Comparison of ENCODE assay signal across 8 mouse cellular contexts in genomic region chr1:151571838-151572578, GRCm38 (mm10). TPM values are rescaled to one million over a fixed set of nuclear protein-coding genes. Genes with fewer than 3 reads are reported as not detected.
DNase-seq lines count a peak whose midpoint lies in the region; ATAC-seq and TF ChIP-seq lines count a peak whose summit lies in the region.

No protein-coding gene starts in this region.

- no peak for TF ChIP-seq CTCF in gastrocnemius, adult 2 months (IDR thresholded peaks at IDR 0.05)
- no peak for TF ChIP-seq CTCF in MEL (IDR thresholded peaks at IDR 0.05 in 2 of 3, conservative IDR thresholded peaks at IDR 0.05 in 1 of 3; ENCODE audit: control insufficient read depth in 1 of 3, insufficient read depth in 1 of 3, low read depth in 2 of 3, low read length in 3 of 3, poor library complexity in 1 of 3, severe bottlenecking in 1 of 3)

- peak; percentile 7 to 16; a peak in 1 of 4 replicates for TF ChIP-seq EP300 in MEL (IDR thresholded peaks at IDR 0.05; ENCODE audit: low read depth in 1 of 2, low read length in 2 of 2)

- 21% methylated on average over 10 of the region's 10 CpGs for WGBS in hindbrain, embryonic 10.5 days

- DNase-seq in gastrocnemius, adult 2 months = no peak
- DNase-seq in gastrocnemius, postnatal 25 days = no peak
- DNase-seq in MEL (ENCODE audit: low read depth, low spot score) = peak; percentile 80
- DNase-seq in hindbrain, embryonic 10.5 days (ENCODE audit: low spot score) = no peak
- DNase-seq in layer of hippocampus, postnatal 14 days (ENCODE audit: low spot score in 2 of 2) = no peak
- no peak for DNase-seq in layer of hippocampus, postnatal 25 days (ENCODE audit: extremely low spot score in 1 of 2, low spot score in 1 of 2)

- H3K79me2 ChIP-seq in MEL (ENCODE audit: control insufficient read depth, insufficient read depth, low read length, poor library complexity) = peaks cover 4% of the 10 kb centered on the region

- peak overlapping the region; percentile 86 for H3K9ac ChIP-seq in MEL (ENCODE audit: control insufficient read depth, low read depth, low read length, poor library complexity, severe bottlenecking)

- peak; percentile 10; the same call in 1 of the 2 replicates for ATAC-seq in megakaryocyte-erythroid progenitor cell, adult 5-6 weeks (replicated peaks; ENCODE audit: low FRiP score, low TSS enrichment, poor library complexity, severe bottlenecking)
- no peak for ATAC-seq in frontal cortex, adult (ENCODE audit: low TSS enrichment)

- H3K27ac ChIP-seq in gastrocnemius, adult 2 months = peak overlapping the region; percentile 89
- peak overlapping the region; percentile 96 for H3K27ac ChIP-seq in MEL (ENCODE audit: control insufficient read depth, low read depth, low read length)
- H3K27ac ChIP-seq in hindbrain, embryonic 10.5 days = peak overlapping the region; percentile 67; the same call in 1 of the 2 replicates

- no peaks in the 10 kb centered on the region for H3K9me3 ChIP-seq in MEL (replicated peaks; ENCODE audit: insufficient read depth, low read length)
- no peaks in the 10 kb centered on the region for H3K9me3 ChIP-seq in hindbrain, embryonic 10.5 days

- peaks cover 3 to 7% of the 10 kb centered on the region in 2 experiments; a peak in 3 of 4 replicates for H3K36me3 ChIP-seq in MEL (ENCODE audit: control insufficient read depth in 1 of 2, insufficient read depth in 2 of 2, low read length in 2 of 2)
- no peaks in the 10 kb centered on the region for H3K36me3 ChIP-seq in hindbrain, embryonic 10.5 days

- no peak for TF ChIP-seq POLR2A in MEL (IDR thresholded peaks at IDR 0.05; ENCODE audit: control insufficient read depth in 1 of 2, insufficient read depth in 1 of 2, low read depth in 1 of 2, low read length in 2 of 2, poor library complexity in 1 of 2)

- peaks cover 5 to 11% of the 10 kb centered on the region in 2 experiments; a peak in 3 of 4 replicates for H3K4me1 ChIP-seq in MEL (ENCODE audit: control insufficient read depth in 1 of 2, insufficient read depth in 2 of 2, low read length in 2 of 2)
- peaks cover 11% of the 10 kb centered on the region for H3K4me1 ChIP-seq in hindbrain, embryonic 10.5 days (replicated peaks)

- TF ChIP-seq RAD21 in MEL (IDR thresholded peaks at IDR 0.05; ENCODE audit: low read depth, low read length) = no peak

- no peaks in the 10 kb centered on the region for H3K27me3 ChIP-seq in MEL (ENCODE audit: control insufficient read depth in 1 of 2, insufficient read depth in 2 of 2, low read length in 2 of 2)
- peaks cover 43% of the 10 kb centered on the region for H3K27me3 ChIP-seq in hindbrain, embryonic 10.5 days (ENCODE audit: insufficient read depth, poor library complexity, severe bottlenecking)

- H3K4me3 ChIP-seq in gastrocnemius, adult 2 months = peak overlapping the region; percentile 91
- H3K4me3 ChIP-seq in MEL (ENCODE audit: control insufficient read depth in 1 of 2, insufficient read depth in 1 of 2, low read depth in 2 of 2, low read length in 2 of 2) = peak overlapping the region; percentile 87 to 92
- H3K4me3 ChIP-seq in hindbrain, embryonic 10.5 days = peak overlapping the region; percentile 58

- intact Hi-C loops in gastrocnemius, adult 2 months (cut with DNase I) = no loop called here

TF ChIP-seq in MEL, 35 proteins besides CTCF, POLR2A, EP300 and RAD21:
- TF ChIP-seq GATA1 (IDR thresholded peaks at IDR 0.05; ENCODE audit: low read depth, low read length) = peak; percentile 59
- TF ChIP-seq MEF2A (IDR thresholded peaks at IDR 0.05; ENCODE audit: extremely low read depth, insufficient replicate concordance, low read depth, low read length, poor library complexity, severe bottlenecking) = no peak
- no peak for TF ChIP-seq TAL1 (IDR thresholded peaks at IDR 0.05; ENCODE audit: low read length)
- no peak for TF ChIP-seq USF2 (IDR thresholded peaks at IDR 0.05; ENCODE audit: borderline replicate concordance in 1 of 2, insufficient read depth in 1 of 2, low read depth in 1 of 2, low read length in 2 of 2)
- no peak for TF ChIP-seq BHLHE40 (IDR thresholded peaks at IDR 0.05; ENCODE audit: borderline replicate concordance, low read depth, low read length)
- no peak for TF ChIP-seq MAX (IDR thresholded peaks at IDR 0.05; ENCODE audit: low read length)
- no peak for TF ChIP-seq ZMIZ1 (IDR thresholded peaks at IDR 0.05; ENCODE audit: low read depth, low read length)
- peak; percentile 64 for TF ChIP-seq SIN3A (IDR thresholded peaks at IDR 0.05; ENCODE audit: low read length)
- TF ChIP-seq GABPA (IDR thresholded peaks at IDR 0.05; ENCODE audit: low read depth, low read length) = no peak
- TF ChIP-seq CHD2 (IDR thresholded peaks at IDR 0.05; ENCODE audit: low read length) = no peak
- no peak for TF ChIP-seq POLR2AphosphoS2 (IDR thresholded peaks at IDR 0.05; ENCODE audit: low read length)
- 0 out of 2 replicates have a peak, but pooled peaks have one; percentile 30 for TF ChIP-seq NRF1 (IDR thresholded peaks at IDR 0.05; ENCODE audit: insufficient read depth, low read depth, low read length, poor library complexity, severe bottlenecking)
- no peak for TF ChIP-seq CHD1 (IDR thresholded peaks at IDR 0.05; ENCODE audit: low read depth, low read length)
- TF ChIP-seq ZC3H11A (IDR thresholded peaks at IDR 0.05; ENCODE audit: low read depth, low read length) = no peak
- no peak for TF ChIP-seq TBP (IDR thresholded peaks at IDR 0.05; ENCODE audit: low read depth, low read length)
- no peak for TF ChIP-seq MAFK (IDR thresholded peaks at IDR 0.05; ENCODE audit: borderline replicate concordance, low read depth, low read length)
- no peak for TF ChIP-seq ZNF384 (IDR thresholded peaks at IDR 0.05; ENCODE audit: low read depth, low read length)
- TF ChIP-seq TCF12 (IDR thresholded peaks at IDR 0.05; ENCODE audit: low read depth, low read length) = no peak
- TF ChIP-seq MYC (IDR thresholded peaks at IDR 0.05; ENCODE audit: low read depth, low read length) = no peak
- TF ChIP-seq SMC3 (IDR thresholded peaks at IDR 0.05; ENCODE audit: low read depth, low read length) = peak; percentile 0; the same call in 1 of the 2 replicates
- peak; percentile 18; the same call in 1 of the 2 replicates for TF ChIP-seq MXI1 (IDR thresholded peaks at IDR 0.05; ENCODE audit: low read depth, low read length)
- no peak for TF ChIP-seq E2F4 (IDR thresholded peaks at IDR 0.05; ENCODE audit: borderline replicate concordance, low read depth, low read length)
- no peak for TF ChIP-seq MYB (IDR thresholded peaks at IDR 0.05; ENCODE audit: low read depth, low read length)
- no peak for TF ChIP-seq USF1 (IDR thresholded peaks at IDR 0.05; ENCODE audit: low read depth, low read length)
- TF ChIP-seq KAT2A (conservative IDR thresholded peaks at IDR 0.05; ENCODE audit: low read depth, low read length) = peak; percentile 36
- TF ChIP-seq JUND (IDR thresholded peaks at IDR 0.05; ENCODE audit: low read depth, low read length) = no peak
- no peak for TF ChIP-seq NELFE (IDR thresholded peaks at IDR 0.05; ENCODE audit: low read depth, low read length)
- 0 out of 2 replicates have a peak, but pooled peaks have one; percentile 48 for TF ChIP-seq RCOR1 (IDR thresholded peaks at IDR 0.05; ENCODE audit: low read depth, low read length)
- no peak for TF ChIP-seq UBTF (IDR thresholded peaks at IDR 0.05; ENCODE audit: borderline replicate concordance, insufficient read depth, low read depth, low read length)
- TF ChIP-seq ELF1 (IDR thresholded peaks at IDR 0.05; ENCODE audit: low read depth, low read length) = no peak
- no peak for TF ChIP-seq ZKSCAN1 (IDR thresholded peaks at IDR 0.05; ENCODE audit: low read depth, low read length)
- TF ChIP-seq POLR2AphosphoS5 (IDR thresholded peaks at IDR 0.05; ENCODE audit: borderline replicate concordance, low read depth, low read length) = no peak
- TF ChIP-seq HCFC1 (IDR thresholded peaks at IDR 0.05; ENCODE audit: low read depth, low read length) = peak; percentile 13; the same call in 1 of the 2 replicates
- TF ChIP-seq MAZ (IDR thresholded peaks at IDR 0.05; ENCODE audit: low read depth, low read length) = no peak
- 0 out of 2 replicates have a peak, but pooled peaks have one; percentile 12 for TF ChIP-seq ETS1 (IDR thresholded peaks at IDR 0.05; ENCODE audit: low read depth, low read length)

RNA-seq across cellular contexts. Expression of gene Fam129a, which starts 1.0 kb away (rescaled TPM):
- 10 to 100 TPM in 1 of 2 experiments, 1 to 10 TPM in 1; 7.9 to 10.2 TPM for total RNA-seq in gastrocnemius, adult 2 months (2021)
- 10 to 100 TPM in 1 of 2 experiments, 1 to 10 TPM in 1; 9.7 to 15.8 TPM for total RNA-seq in gastrocnemius, postnatal 25 days (2021)
- 3.1 and 7.4 TPM in 2 replicates for total RNA-seq in MEL (2012; rRNA removed)
- polyA plus RNA-seq in MEL (2012; ENCODE audit: insufficient read depth in 1 of 2, insufficient read length in 2 of 2, low read depth in 1 of 2, low replicate concordance in 2 of 2, missing spikeins in 1 of 2) = 10 to 100 TPM in 1 of 2 experiments, 1 to 10 TPM in 1; 8.8 to 67.5 TPM
- polyA plus RNA-seq in hindbrain, embryonic 10.5 days (2016; fragmentation: Nextera tagmentation; extraction: Ambion mirVana) = 0.68 and 0.93 TPM in 2 replicates
- 0.83 and 2.5 TPM in 2 replicates for total RNA-seq in megakaryocyte-erythroid progenitor cell, adult 5-6 weeks (2014; fragmentation: Nextera tagmentation)
- total RNA-seq in megakaryocyte-erythroid progenitor cell, adult 5-6 weeks (2017) = 3.0 and 3.1 TPM in 2 replicates
- 1 to 10 TPM; 4.2 to 4.5 TPM for total RNA-seq in layer of hippocampus, postnatal 14 days (2021)
- 1 to 10 TPM; 1.7 to 2.4 TPM for total RNA-seq in layer of hippocampus, postnatal 25 days (2021)
